Mouse (Mus musculus): ENCODE data around the gene Col27a1. TPM values are rescaled to one million over a fixed set of nuclear protein-coding genes. Genes with fewer than 3 reads are reported as not detected.

Gene Col27a1
- polyA plus RNA-seq, 1 experiment from 2014 or later: 1.4 TPM

DNA sequence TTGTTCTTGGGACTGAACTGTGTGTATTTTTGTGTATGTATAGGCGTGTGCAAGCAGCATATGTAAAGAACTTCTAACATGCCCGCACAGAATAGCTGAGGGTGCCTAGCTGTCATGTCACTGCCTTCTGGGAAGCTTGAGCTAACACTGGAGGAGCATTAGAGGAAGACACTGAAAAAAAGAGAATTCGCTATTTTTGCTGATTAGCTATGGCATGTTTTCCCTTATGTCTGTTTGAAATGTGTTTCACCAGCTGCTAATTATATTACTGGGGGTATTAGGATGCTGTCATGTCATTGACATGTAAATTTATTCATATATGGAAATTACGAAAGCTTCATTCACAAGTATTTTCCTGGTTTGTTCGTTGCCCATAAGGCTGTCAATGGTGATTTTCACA lies 24.9 kb downstream of the Col27a1 start:
- 41% methylated on average over 5 of the region's 5 CpGs for WGBS
- 0 out of 2 replicates have a peak, but pooled peaks cover 4% of the 10 kb centered on the region for H3K9me3 ChIP-seq (ENCODE audit: control insufficient read depth, low read length)
- DNase-seq (peak; percentile 37), ATAC-seq (ENCODE audit: low FRiP score, low TSS enrichment) (0 out of 2 replicates have a peak, but pooled peaks have one; percentile 28)
- no peak overlapping the region for H3K4me3 ChIP-seq (replicated peaks; ENCODE audit: low read depth, low read length)
- no peaks in the 10 kb centered on the region for H3K27me3 ChIP-seq (ENCODE audit: control insufficient read depth, insufficient read depth, low read length)
- no peaks in the 10 kb centered on the region for H3K36me3 ChIP-seq (ENCODE audit: control insufficient read depth, insufficient read depth, low read length)
- H3K27ac ChIP-seq (replicated peaks; ENCODE audit: low read depth, low read length): no peak overlapping the region; the same call in 1 of the 2 replicates
- no peak overlapping the region for H3K4me2 ChIP-seq (ENCODE audit: low read length)
- no peak overlapping the region for H3K9ac ChIP-seq (replicated peaks; ENCODE audit: low read length)
- H3K4me1 ChIP-seq (ENCODE audit: control insufficient read depth, insufficient read depth, low read length): peaks cover 6% of the 10 kb centered on the region

- H3K4me1 ChIP-seq (ENCODE audit: control insufficient read depth, insufficient read depth, low read length): peaks cover 6% of the 10 kb centered on the region
- H3K9ac ChIP-seq (replicated peaks; ENCODE audit: low read length): no peak overlapping the region
- H3K27me3 ChIP-seq (ENCODE audit: control insufficient read depth, insufficient read depth, low read length): no peaks in the 10 kb centered on the region
- no peak overlapping the region for H3K4me2 ChIP-seq (ENCODE audit: low read length)
- H3K36me3 ChIP-seq (ENCODE audit: control insufficient read depth, insufficient read depth, low read length): no peaks in the 10 kb centered on the region
- WGBS: 96% methylated on average over 3 of the region's 3 CpGs
- H3K27ac ChIP-seq (replicated peaks; ENCODE audit: low read depth, low read length): no peak overlapping the region
- ATAC-seq (ENCODE audit: low FRiP score, low TSS enrichment) (no peak), DNase-seq (no peak)
- 0 out of 2 replicates have a peak, but pooled peaks cover 4% of the 10 kb centered on the region for H3K9me3 ChIP-seq (ENCODE audit: control insufficient read depth, low read length)
- no peak overlapping the region for H3K4me3 ChIP-seq (replicated peaks; ENCODE audit: low read depth, low read length)
These were observed 27.2 kb downstream of the Col27a1 start for GRCm38 (mm10) chr4:63241031-63241430.

DNA sequence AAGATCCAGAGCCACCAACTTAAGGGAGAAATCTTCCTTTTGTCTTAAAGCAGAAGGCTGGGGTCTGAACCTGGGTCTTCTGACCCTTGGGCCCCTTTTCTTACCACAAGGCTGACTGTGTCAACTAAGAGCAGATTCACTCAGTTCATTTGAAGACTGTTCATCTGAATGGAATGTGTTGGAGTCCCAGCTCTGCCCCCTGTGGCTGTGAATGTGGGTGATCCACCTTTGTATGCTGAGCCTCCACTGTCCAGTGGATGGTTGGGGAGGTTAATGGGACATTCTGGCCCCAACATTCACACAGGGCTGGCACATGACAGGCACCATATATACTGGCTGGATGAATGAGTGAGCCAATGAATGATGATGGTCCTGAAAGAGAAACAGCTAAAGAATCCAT lies 34.2 kb downstream of the Col27a1 start:
- no peak overlapping the region for H3K4me2 ChIP-seq (ENCODE audit: low read length)
- H3K27me3 ChIP-seq (ENCODE audit: control insufficient read depth, insufficient read depth, low read length): no peaks in the 10 kb centered on the region
- no peaks in the 10 kb centered on the region for H3K9me3 ChIP-seq (ENCODE audit: control insufficient read depth, low read length)
- H3K27ac ChIP-seq (replicated peaks; ENCODE audit: low read depth, low read length): no peak overlapping the region
- no peak for ATAC-seq (ENCODE audit: low FRiP score, low TSS enrichment)
- H3K9ac ChIP-seq (replicated peaks; ENCODE audit: low read length): no peak overlapping the region
- H3K36me3 ChIP-seq (ENCODE audit: control insufficient read depth, insufficient read depth, low read length): no peaks in the 10 kb centered on the region
- no peaks in the 10 kb centered on the region for H3K4me1 ChIP-seq (ENCODE audit: control insufficient read depth, insufficient read depth, low read length)
- no peak overlapping the region for H3K4me3 ChIP-seq (replicated peaks; ENCODE audit: low read depth, low read length)
- no peak for DNase-seq

DNA sequence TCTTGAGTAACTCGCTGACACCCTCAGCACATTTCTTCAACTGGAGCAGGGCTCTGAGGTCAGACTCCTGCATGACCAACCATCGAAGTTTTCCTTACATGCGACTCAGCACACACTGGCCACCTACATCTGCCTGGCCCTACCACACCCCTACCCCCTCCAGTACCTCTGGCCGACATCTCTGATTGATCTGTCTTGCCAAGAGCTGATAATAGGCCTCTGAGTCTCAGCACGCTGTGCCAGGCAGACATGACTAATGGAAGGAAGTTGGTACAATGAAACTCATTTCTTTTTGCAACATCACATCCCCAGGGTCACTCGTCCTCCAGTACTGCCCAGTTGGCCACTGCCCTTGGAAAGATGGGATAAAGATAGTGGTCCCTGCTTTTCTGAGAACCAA lies 35.1 kb downstream of the Col27a1 start:
- no peak for DNase-seq
- Histone ChIP-seq H3K36me3 (ENCODE audit: control insufficient read depth, insufficient read depth, low read length) (no peaks in the 10 kb centered on the region), H3K4me3 (replicated peaks; ENCODE audit: low read depth, low read length) (no peak overlapping the region), H3K4me1 (ENCODE audit: control insufficient read depth, insufficient read depth, low read length) (no peaks in the 10 kb centered on the region), H3K4me2 (ENCODE audit: low read length) (no peak overlapping the region), H3K9me3 (ENCODE audit: control insufficient read depth, low read length) (no peaks in the 10 kb centered on the region), H3K27me3 (ENCODE audit: control insufficient read depth, insufficient read depth, low read length) (no peaks in the 10 kb centered on the region), H3K9ac (replicated peaks; ENCODE audit: low read length) (no peak overlapping the region), H3K27ac (replicated peaks; ENCODE audit: low read depth, low read length) (no peak overlapping the region)
- no peak for ATAC-seq (ENCODE audit: low FRiP score, low TSS enrichment)
- WGBS: 87% methylated on average over 6 of the region's 6 CpGs

- H3K9me3 ChIP-seq (ENCODE audit: control insufficient read depth, low read length): no peaks in the 10 kb centered on the region
- 73% methylated on average over 11 of the region's 11 CpGs for WGBS
- H3K36me3 ChIP-seq (ENCODE audit: control insufficient read depth, insufficient read depth, low read length): no peaks in the 10 kb centered on the region
- H3K9ac ChIP-seq (replicated peaks; ENCODE audit: low read length): no peak overlapping the region
- H3K4me2 ChIP-seq (ENCODE audit: low read length): no peak overlapping the region
- DNase-seq: peak; percentile 13
- no peak overlapping the region for H3K4me3 ChIP-seq (replicated peaks; ENCODE audit: low read depth, low read length)
- ATAC-seq (ENCODE audit: low FRiP score, low TSS enrichment): no peak
- H3K4me1 ChIP-seq (ENCODE audit: control insufficient read depth, insufficient read depth, low read length): no peaks in the 10 kb centered on the region
- no peak overlapping the region for H3K27ac ChIP-seq (replicated peaks; ENCODE audit: low read depth, low read length)
- no peaks in the 10 kb centered on the region for H3K27me3 ChIP-seq (ENCODE audit: control insufficient read depth, insufficient read depth, low read length)
These were observed 38.0 kb downstream of the Col27a1 start for GRCm38 (mm10) chr4:63251760-63252159.

GRCm38 (mm10) chr4:63253716-63254115 lies 39.9 kb downstream of the Col27a1 start:
- DNase-seq (no peak), ATAC-seq (ENCODE audit: low FRiP score, low TSS enrichment) (no peak)
- no peaks in the 10 kb centered on the region for H3K4me1 ChIP-seq (ENCODE audit: control insufficient read depth, insufficient read depth, low read length)
- H3K9me3 ChIP-seq (ENCODE audit: control insufficient read depth, low read length): no peaks in the 10 kb centered on the region
- H3K4me3 ChIP-seq (replicated peaks; ENCODE audit: low read depth, low read length): no peak overlapping the region
- H3K36me3 ChIP-seq (ENCODE audit: control insufficient read depth, insufficient read depth, low read length): no peaks in the 10 kb centered on the region
- no peaks in the 10 kb centered on the region for H3K27me3 ChIP-seq (ENCODE audit: control insufficient read depth, insufficient read depth, low read length)
- no peak overlapping the region for H3K27ac ChIP-seq (replicated peaks; ENCODE audit: low read depth, low read length)
- no peak overlapping the region for H3K4me2 ChIP-seq (ENCODE audit: low read length)
- no peak overlapping the region for H3K9ac ChIP-seq (replicated peaks; ENCODE audit: low read length)
- WGBS: 88% methylated on average over 6 of the region's 6 CpGs

GRCm38 (mm10) chr4:63254151-63254550 lies 40.3 kb downstream of the Col27a1 start:
- Histone ChIP-seq H3K4me2 (ENCODE audit: low read length) (no peak overlapping the region), H3K9me3 (ENCODE audit: control insufficient read depth, low read length) (no peaks in the 10 kb centered on the region), H3K4me3 (replicated peaks; ENCODE audit: low read depth, low read length) (no peak overlapping the region), H3K4me1 (ENCODE audit: control insufficient read depth, insufficient read depth, low read length) (no peaks in the 10 kb centered on the region), H3K27me3 (ENCODE audit: control insufficient read depth, insufficient read depth, low read length) (no peaks in the 10 kb centered on the region), H3K27ac (replicated peaks; ENCODE audit: low read depth, low read length) (no peak overlapping the region), H3K9ac (replicated peaks; ENCODE audit: low read length) (no peak overlapping the region), H3K36me3 (ENCODE audit: control insufficient read depth, insufficient read depth, low read length) (no peaks in the 10 kb centered on the region)
- no peak for DNase-seq
- 93% methylated on average over 2 of the region's 2 CpGs for WGBS
- no peak for ATAC-seq (ENCODE audit: low FRiP score, low TSS enrichment)

DNA sequence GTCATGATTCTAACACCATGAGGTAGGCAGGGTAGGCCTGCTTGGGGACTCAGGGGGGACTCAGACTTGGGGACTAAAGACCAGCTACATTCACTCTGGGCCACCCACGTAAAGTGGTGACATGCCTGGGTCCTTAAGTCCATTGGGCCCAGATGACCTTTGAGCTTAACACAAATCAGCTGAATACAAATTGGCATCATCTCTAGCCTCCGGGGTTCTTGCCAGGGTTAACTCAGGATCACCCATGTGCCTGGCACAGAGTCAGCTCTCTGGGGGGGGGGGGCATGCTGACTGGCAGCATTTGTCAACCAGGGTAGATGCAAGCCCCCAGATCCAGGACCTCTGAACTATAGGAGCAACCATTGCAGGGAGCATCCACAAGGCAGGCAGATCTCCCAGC lies 42.6 kb downstream of the Col27a1 start:
- Histone ChIP-seq H3K9me3 (ENCODE audit: control insufficient read depth, low read length) (no peaks in the 10 kb centered on the region), H3K36me3 (ENCODE audit: control insufficient read depth, insufficient read depth, low read length) (no peaks in the 10 kb centered on the region), H3K4me3 (replicated peaks; ENCODE audit: low read depth, low read length) (no peak overlapping the region), H3K9ac (replicated peaks; ENCODE audit: low read length) (no peak overlapping the region), H3K27ac (replicated peaks; ENCODE audit: low read depth, low read length) (no peak overlapping the region), H3K4me2 (ENCODE audit: low read length) (no peak overlapping the region), H3K4me1 (ENCODE audit: control insufficient read depth, insufficient read depth, low read length) (no peaks in the 10 kb centered on the region), H3K27me3 (ENCODE audit: control insufficient read depth, insufficient read depth, low read length) (no peaks in the 10 kb centered on the region)
- ATAC-seq (ENCODE audit: low FRiP score, low TSS enrichment) (no peak), DNase-seq (no peak)
- 85% methylated on average over 2 of the region's 2 CpGs for WGBS

- ATAC-seq (ENCODE audit: low FRiP score, low TSS enrichment) (no peak), DNase-seq (no peak)
- Histone ChIP-seq H3K36me3 (ENCODE audit: control insufficient read depth, insufficient read depth, low read length) (no peaks in the 10 kb centered on the region), H3K27me3 (ENCODE audit: control insufficient read depth, insufficient read depth, low read length) (no peaks in the 10 kb centered on the region), H3K27ac (replicated peaks; ENCODE audit: low read depth, low read length) (no peak overlapping the region), H3K4me3 (replicated peaks; ENCODE audit: low read depth, low read length) (no peak overlapping the region), H3K9me3 (ENCODE audit: control insufficient read depth, low read length) (no peaks in the 10 kb centered on the region), H3K9ac (replicated peaks; ENCODE audit: low read length) (no peak overlapping the region), H3K4me1 (ENCODE audit: control insufficient read depth, insufficient read depth, low read length) (no peaks in the 10 kb centered on the region), H3K4me2 (ENCODE audit: low read length) (no peak overlapping the region)
- 79% methylated on average over 7 of the region's 7 CpGs for WGBS
These were observed 43.5 kb downstream of the Col27a1 start for GRCm38 (mm10) chr4:63257346-63257745.

All from midbrain, embryonic 14.5 days (tissue).